20 mouse cellular contexts compared by ENCODE assay signal in genomic region chr2:166491861-166492260, GRCm38 (mm10).
A peak's percentile ranks its signal among the peaks of the same experiment; 100 is the strongest.
DNase-seq lines count a peak whose midpoint lies in the region; ATAC-seq lines count a peak whose summit lies in the region.
"Had no signal": no experiment of that assay in that cellular context is flagged by ENCODE, and none has a peak within 500 bp of the region (broad histone marks: within the 10 kb centered on the region; RNA-seq: fewer than 3 reads in every experiment).

No protein-coding gene starts in this region.

- no peak for ATAC-seq in hindbrain, embryonic 16.5 days
- ATAC-seq in common myeloid progenitor, adult 5-6 weeks (replicated peaks; ENCODE audit: low read depth, poor library complexity, severe bottlenecking) = peak; percentile 85
- ATAC-seq: forebrain, embryonic 13.5 days had no signal

- H3K4me1 ChIP-seq in hindbrain, embryonic 10.5 days (replicated peaks) = peaks cover 68% of the 10 kb centered on the region
- peaks cover 12% of the 10 kb centered on the region for H3K4me1 ChIP-seq in hindbrain, embryonic 16.5 days (ENCODE audit: control insufficient read depth, insufficient read depth, low read depth, low read length)

- H3K4me2 ChIP-seq in hindbrain, embryonic 16.5 days (ENCODE audit: low read length) = no peak overlapping the region
- H3K4me2 ChIP-seq: embryonic facial prominence, embryonic 15.5 days; forebrain, embryonic 13.5 days; lung, embryonic 14.5 days had no signal

- WGBS in hindbrain, embryonic 10.5 days = 74% methylated on average over 6 of the region's 6 CpGs
- 80% methylated on average over 6 of the region's 6 CpGs for WGBS in hindbrain, embryonic 16.5 days

- no peaks in the 10 kb centered on the region for H3K27me3 ChIP-seq in hindbrain, embryonic 10.5 days (ENCODE audit: insufficient read depth, poor library complexity, severe bottlenecking)
- no peaks in the 10 kb centered on the region for H3K27me3 ChIP-seq in hindbrain, embryonic 16.5 days (replicated peaks; ENCODE audit: control insufficient read depth, insufficient read depth, low read length)
- H3K27me3 ChIP-seq: embryonic facial prominence, embryonic 15.5 days; forebrain, embryonic 13.5 days had no signal

- no peak overlapping the region for H3K9ac ChIP-seq in hindbrain, embryonic 16.5 days (ENCODE audit: low read depth, low read length)
- H3K9ac ChIP-seq: embryonic facial prominence, embryonic 15.5 days; forebrain, embryonic 13.5 days; lung, embryonic 14.5 days had no signal

- no peaks in the 10 kb centered on the region for H3K36me3 ChIP-seq in hindbrain, embryonic 10.5 days
- no peaks in the 10 kb centered on the region for H3K36me3 ChIP-seq in hindbrain, embryonic 16.5 days (ENCODE audit: control insufficient read depth, insufficient read depth, low read length)
- H3K36me3 ChIP-seq: embryonic facial prominence, embryonic 15.5 days had no signal

- no peak overlapping the region for H3K4me3 ChIP-seq in hindbrain, embryonic 10.5 days
- no peak overlapping the region for H3K4me3 ChIP-seq in hindbrain, embryonic 16.5 days (ENCODE audit: low read length)
- H3K4me3 ChIP-seq: embryonic facial prominence, embryonic 15.5 days; forebrain, embryonic 13.5 days; heart, adult 2 months; left cerebral cortex, adult 2 months; megakaryocyte, embryonic 14.5 days; myocyte had no signal

- H3K27ac ChIP-seq in hindbrain, embryonic 10.5 days = peak overlapping the region; percentile 42
- H3K27ac ChIP-seq in hindbrain, embryonic 16.5 days (ENCODE audit: low read depth, low read length) = no peak overlapping the region
- H3K27ac ChIP-seq: embryonic facial prominence, embryonic 15.5 days; forebrain, embryonic 13.5 days; heart, adult 2 months; left cerebral cortex, adult 2 months had no signal

- DNase-seq in hindbrain, embryonic 10.5 days (ENCODE audit: low spot score) = no peak
- DNase-seq in B cell, adult 2 months = peak; percentile 57 to 59
- peak; percentile 30 for DNase-seq in naive thymus-derived CD4-positive, alpha-beta T cell, adult 2 months (ENCODE audit: low read depth)
- DNase-seq in cerebellum, postnatal 4 days (ENCODE audit: low spot score in 2 of 2) = no peak
- DNase-seq in layer of hippocampus, adult 11-12 months (ENCODE audit: low spot score) = no peak
- no peak for DNase-seq in right cerebral cortex, postnatal 14 days
- DNase-seq: cerebellum, adult 11 months; cerebellum, postnatal 36 days; heart, adult 2 months; heart, postnatal 14 days; kidney, postnatal 25 days; lung, embryonic 14.5 days; thymus, adult 2 months had no signal

- H3K9me3 ChIP-seq in hindbrain, embryonic 10.5 days = no peaks in the 10 kb centered on the region
- no peaks in the 10 kb centered on the region for H3K9me3 ChIP-seq in hindbrain, embryonic 16.5 days (ENCODE audit: control insufficient read depth, low read length)
- H3K9me3 ChIP-seq: embryonic facial prominence, embryonic 15.5 days; forebrain, embryonic 13.5 days; megakaryocyte, embryonic 14.5 days had no signal

Comparison
In these comparisons a context has a peak if more than half of its experiments do, and no peak if none do; other contexts are left out.
1. DNase-seq: peak in B cell, adult 2 months (2 of 2) and naive thymus-derived CD4-positive, alpha-beta T cell, adult 2 months (single experiment); none in hindbrain, embryonic 10.5 days (single experiment), cerebellum, postnatal 4 days (0 of 2), layer of hippocampus, adult 11-12 months (single experiment) and right cerebral cortex, postnatal 14 days (single experiment).